Mouse (Mus musculus) liver, postnatal 0 days (tissue): ENCODE results near the gene Elovl5. TPM values are rescaled to one million over a fixed set of nuclear protein-coding genes. Genes with fewer than 3 reads are reported as not detected.

Experiments used
- ATAC-seq: fragments of 200-750 bp; cut with Nextera tagmentation; 2 replicates; pipeline ENCODE4 v1.8.0; 2017; ENCODE audit warnings: mild to moderate bottlenecking, moderate library complexity
- DNase-seq: peaks from one replicate; pipeline ENCODE4 v3.0.0-alpha.2; 2016
- H3K27ac ChIP-seq: fragments of 300-500 bp; sonication (generic); 2 replicates; pipeline ENCODE4 v1.5.1; 2014; ENCODE audit warnings: antibody characterized with exemption, moderate library complexity, mild to moderate bottlenecking, low read depth
- H3K27me3 ChIP-seq: fragments of 300-500 bp; sonication (generic); 2 replicates; pipeline ENCODE4 v1.6.1; 2014; ENCODE audit warnings: low read length, control low read depth, mixed read lengths; ENCODE audit not compliant: insufficient read depth
- H3K36me3 ChIP-seq: fragments of 300-500 bp; sonication (generic); replicated peaks from 2 replicates; pipeline ENCODE4 v1.6.1; 2014; ENCODE audit warnings: mild to moderate bottlenecking, control low read depth, low read length, moderate library complexity, mixed read lengths; ENCODE audit not compliant: insufficient read depth
- H3K4me1 ChIP-seq: fragments of 300-500 bp; sonication (generic); 2 replicates; pipeline ENCODE4 v1.6.1; 2014; ENCODE audit warnings: antibody characterized with exemption, mild to moderate bottlenecking, control low read depth; ENCODE audit not compliant: insufficient read depth
- H3K4me2 ChIP-seq: fragments of 300-500 bp; sonication (generic); 2 replicates; pipeline ENCODE4 v1.6.1; 2014; ENCODE audit warnings: low read depth, mild to moderate bottlenecking, low read length, moderate library complexity, mixed read lengths
- H3K4me3 ChIP-seq: fragments of 300-500 bp; sonication (generic); 2 replicates; pipeline ENCODE4 v1.5.1; 2014; ENCODE audit warnings: low read depth, low read length
- H3K9ac ChIP-seq: fragments of 300-500 bp; sonication (generic); replicated peaks from 2 replicates; pipeline ENCODE4 v1.6.1; 2014; ENCODE audit warnings: mild to moderate bottlenecking, moderate library complexity
- H3K9me3 ChIP-seq: fragments of 300-500 bp; sonication (generic); 2 replicates; pipeline ENCODE4 v1.6.1; 2016; ENCODE audit warnings: mild to moderate bottlenecking, control low read depth, low read length, mixed read lengths
- CTCF ChIP-seq: sonication (generic); IDR thresholded peaks from 2 replicates; pipeline ENCODE4 v1.5.1; 2016; ENCODE audit warnings: antibody characterized with exemption, low read depth
- EP300 ChIP-seq: IDR thresholded peaks from 2 replicates; pipeline ENCODE4 v1.6.1; 2016; ENCODE audit warnings: antibody characterized with exemption, low read depth, mild to moderate bottlenecking
- WGBS: fragments of 180-500 bp; shearing (Covaris S2); extraction: QIAGEN DNeasy Blood & Tissue Kit; methylation state at CpG from one replicate; pipeline ENCODE4 v1.1.7; 2014; ENCODE audit not compliant: insufficient replicate concordance; 5-methylcytosine and 5-hydroxymethylcytosine counted together
- polyA plus RNA-seq: library from polyadenylated mRNA; unstranded; fragments of >200 nt; fragmentation: Nextera tagmentation; extraction: Ambion mirVana; gene quantifications from 2 replicates; pipeline ENCODE4 v1.2.1, GENCODE M21; 2015

Elovl5 gene
- polyA plus RNA-seq, 1 experiment from 2014 or later, result 107 TPM

DNA sequence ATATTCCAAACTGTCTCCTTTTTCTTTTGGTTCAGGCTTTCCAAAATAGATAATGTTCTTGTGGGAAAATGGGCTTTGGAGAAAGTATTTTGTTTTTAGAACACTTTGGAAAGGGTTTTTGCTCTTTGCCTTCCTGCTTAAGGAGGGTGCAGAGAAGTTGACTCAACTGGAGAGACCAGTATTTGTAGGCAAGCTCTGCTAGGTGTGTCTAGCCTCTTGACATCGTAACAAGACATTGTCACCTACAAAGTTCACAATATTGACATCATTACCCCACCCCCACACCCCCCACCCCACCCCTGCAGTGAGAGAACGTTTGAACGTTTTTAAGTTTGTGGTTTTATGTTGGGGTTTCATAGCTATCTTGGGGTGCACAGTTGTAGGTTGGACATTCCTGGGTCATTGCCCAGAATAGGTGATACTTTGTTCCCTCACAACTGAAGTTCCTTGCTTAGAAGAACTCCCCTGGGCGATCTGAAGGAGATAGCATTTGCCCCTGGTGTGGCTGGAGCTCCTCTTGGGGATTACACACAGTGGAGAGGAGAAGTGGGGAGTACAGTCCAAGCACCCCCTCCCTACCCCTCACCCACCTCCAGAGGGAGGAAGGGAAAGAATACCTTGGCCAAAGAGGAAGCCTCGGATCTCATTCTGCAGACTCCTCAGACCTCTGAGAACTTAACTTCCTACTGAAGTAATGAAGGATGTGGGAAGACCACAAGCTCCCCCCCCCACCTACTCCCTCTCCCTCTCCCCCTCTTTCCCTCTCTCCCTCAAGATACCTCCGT is 48.8 kb downstream of the Elovl5 start:
- DNase-seq (no peak), ATAC-seq (no peak)
- Histone ChIP-seq H3K27ac (no peak overlapping the region), H3K36me3 (peaks cover 22% of the 10 kb centered on the region), H3K27me3 (no peaks in the 10 kb centered on the region), H3K9ac (no peak overlapping the region), H3K4me2 (no peak overlapping the region), H3K4me1 (no peaks in the 10 kb centered on the region), H3K4me3 (no peak overlapping the region), H3K9me3 (no peaks in the 10 kb centered on the region)
- TF ChIP-seq CTCF (no peak), EP300 (no peak)
- WGBS, result 46% methylated on average over 6 of the region's 6 CpGs

DNA sequence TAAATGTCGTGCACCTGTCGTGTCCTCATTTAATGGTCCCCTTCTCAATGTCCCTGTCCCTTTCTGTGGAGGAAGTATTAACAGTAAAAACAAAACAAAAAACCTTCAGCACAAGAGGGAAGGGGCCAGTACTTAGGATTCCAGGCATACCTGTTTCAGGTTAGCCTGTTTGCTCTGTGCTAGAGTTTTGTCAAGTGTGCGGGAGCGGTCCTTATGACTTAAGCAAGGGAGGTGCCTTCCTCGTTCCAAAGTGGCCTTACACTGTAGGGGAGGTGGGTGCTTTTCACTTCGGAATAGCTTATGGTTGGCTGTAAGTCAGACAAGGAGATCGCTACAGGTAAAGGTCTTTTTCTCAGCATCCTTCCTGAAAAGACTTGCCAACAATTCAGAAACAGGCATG is 49.7 kb downstream of the Elovl5 start:
- no peaks in the 10 kb centered on the region for H3K4me1 ChIP-seq
- no peak overlapping the region for H3K4me2 ChIP-seq
- no peak for ATAC-seq
- 86% methylated on average over 7 of the region's 7 CpGs for WGBS
- no peak overlapping the region for H3K9ac ChIP-seq
- TF ChIP-seq EP300 (no peak), CTCF (no peak)
- no peak for DNase-seq
- peaks cover 16% of the 10 kb centered on the region for H3K36me3 ChIP-seq
- H3K4me3 ChIP-seq, result no peak overlapping the region
- H3K27ac ChIP-seq, result no peak overlapping the region
- no peaks in the 10 kb centered on the region for H3K27me3 ChIP-seq
- no peaks in the 10 kb centered on the region for H3K9me3 ChIP-seq

DNA sequence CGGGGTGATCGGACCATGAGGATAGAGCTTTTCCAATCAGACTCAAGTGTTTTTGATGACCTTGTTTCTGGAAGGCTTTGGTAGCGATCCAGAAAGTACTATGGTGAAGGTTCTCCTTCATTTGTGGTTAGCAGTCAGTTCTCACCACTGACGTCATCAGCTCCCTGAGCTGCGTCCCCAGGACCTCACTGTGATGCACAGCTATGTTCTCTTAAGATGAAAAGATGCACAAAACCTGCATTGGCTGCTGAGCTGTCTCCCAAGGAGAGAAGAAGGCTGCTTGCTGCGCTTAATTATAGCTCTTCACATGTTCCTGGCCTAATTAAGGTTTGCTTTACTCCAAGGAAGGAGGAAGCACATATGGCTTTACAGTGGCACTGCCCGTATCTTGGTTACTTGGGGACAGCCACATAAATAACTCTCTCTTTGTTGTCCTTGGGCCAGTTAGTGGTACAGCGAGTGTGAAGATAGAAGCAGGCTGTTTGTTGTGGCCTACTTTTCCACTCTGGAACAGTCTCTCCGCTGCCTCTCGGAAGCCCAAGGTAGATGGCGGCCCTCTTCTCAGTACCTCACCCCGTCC is 50.5 kb downstream of the Elovl5 start:
- Histone ChIP-seq H3K4me2 (no peak overlapping the region), H3K36me3 (peaks cover 16% of the 10 kb centered on the region), H3K27me3 (no peaks in the 10 kb centered on the region), H3K4me3 (no peak overlapping the region), H3K9ac (no peak overlapping the region), H3K4me1 (no peaks in the 10 kb centered on the region), H3K27ac (no peak overlapping the region), H3K9me3 (no peaks in the 10 kb centered on the region)
- no peak for TF ChIP-seq EP300
- no peak for TF ChIP-seq CTCF
- ATAC-seq (no peak), DNase-seq (no peak)
- 87% methylated on average over 12 of the region's 12 CpGs for WGBS

- Histone ChIP-seq H3K4me1 (no peaks in the 10 kb centered on the region), H3K36me3 (peaks cover 9% of the 10 kb centered on the region; the same call in 1 of the 2 replicates), H3K27me3 (no peaks in the 10 kb centered on the region), H3K27ac (no peak overlapping the region), H3K9me3 (no peaks in the 10 kb centered on the region), H3K4me3 (no peak overlapping the region), H3K9ac (no peak overlapping the region), H3K4me2 (no peak overlapping the region)
- 72% methylated on average over 6 of the region's 6 CpGs for WGBS
- TF ChIP-seq CTCF, result no peak
- TF ChIP-seq EP300, result no peak
- DNase-seq (no peak), ATAC-seq (no peak)
Observed at GRCm38 (mm10) chr9:77969192-77969953, 52.2 kb downstream of the Elovl5 start.

DNA sequence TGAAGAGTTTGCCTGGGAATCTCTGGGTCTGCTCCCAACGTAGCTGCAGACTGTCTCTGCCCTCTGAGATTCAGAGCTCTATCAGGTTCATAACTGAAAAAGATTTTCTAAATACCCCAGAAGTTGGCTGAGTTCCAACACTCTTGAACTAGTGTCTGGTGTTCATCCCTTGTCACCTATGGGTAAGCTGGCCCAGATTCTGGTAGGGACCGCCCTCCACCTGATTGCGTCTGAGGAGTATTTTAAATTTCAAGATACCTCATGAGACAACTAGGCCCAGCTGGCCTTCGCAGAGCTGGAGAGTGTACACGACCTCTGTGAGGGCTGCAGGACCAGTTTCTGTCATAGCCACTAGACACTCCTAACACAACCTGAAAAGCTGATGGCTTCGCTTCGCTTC is 61.8 kb downstream of the Elovl5 start:
- Histone ChIP-seq H3K9ac (no peak overlapping the region), H3K27ac (no peak overlapping the region), H3K4me2 (no peak overlapping the region), H3K36me3 (peaks cover 59% of the 10 kb centered on the region), H3K27me3 (no peaks in the 10 kb centered on the region), H3K4me3 (no peak overlapping the region), H3K9me3 (no peaks in the 10 kb centered on the region), H3K4me1 (no peaks in the 10 kb centered on the region)
- 88% methylated on average over 7 of the region's 7 CpGs for WGBS
- ATAC-seq (no peak), DNase-seq (no peak)
- no peak for TF ChIP-seq EP300
- TF ChIP-seq CTCF, result no peak

GRCm38 (mm10) chr9:77982616-77983015 is 65.5 kb downstream of the Elovl5 start:
- no peak overlapping the region for H3K4me2 ChIP-seq
- ATAC-seq, result no peak
- TF ChIP-seq EP300, result no peak
- no peak for TF ChIP-seq CTCF
- no peaks in the 10 kb centered on the region for H3K4me1 ChIP-seq
- H3K4me3 ChIP-seq, result no peak overlapping the region
- no peak overlapping the region for H3K27ac ChIP-seq
- WGBS, result 84% methylated on average over 16 of the region's 16 CpGs
- H3K36me3 ChIP-seq, result peaks cover 50% of the 10 kb centered on the region
- H3K9me3 ChIP-seq, result no peaks in the 10 kb centered on the region
- DNase-seq, result no peak
- no peaks in the 10 kb centered on the region for H3K27me3 ChIP-seq
- no peak overlapping the region for H3K9ac ChIP-seq
